Comparison of ENCODE assay signal across 8 mouse cellular contexts in genomic region chr4:140271913-140272312, GRCm38 (mm10). TPM values are rescaled to one million over a fixed set of nuclear protein-coding genes. Genes with fewer than 3 reads are reported as not detected.
"Had no signal": no experiment of that assay in that cellular context is flagged by ENCODE, and none has a peak within 500 bp of the region (broad histone marks: within the 10 kb centered on the region; RNA-seq: fewer than 3 reads in every experiment).

No protein-coding gene starts in this region.

- DNase-seq: kidney, postnatal 10 days; kidney, postnatal 4 days; lung, embryonic 14.5 days; lung, postnatal 10 days; lung, postnatal 4 days; thymus, postnatal 14 days had no signal

RNA-seq across cellular contexts. Expression of gene Igsf21, which starts 25.3 kb away (rescaled TPM):
- total RNA-seq: megakaryocyte-erythroid progenitor cell, adult 5-6 weeks had no signal
- polyA plus RNA-seq: lung, embryonic 14.5 days; myocyte had no signal
